Mouse (Mus musculus) right cerebral cortex, postnatal 4 days (tissue): Measurements from ENCODE around the gene Rnf216.

Experiments
- DNase-seq: peaks from one replicate; pipeline ENCODE4 v3.0.0-alpha.2; 2022

The Rnf216 gene

GRCm38 (mm10) chr5:142956956-142957703, 155.7 kb downstream of the Rnf216 start:
- no peak for DNase-seq

GRCm38 (mm10) chr5:142953641-142954040, 159.2 kb downstream of the Rnf216 start:
- DNase-seq = no peak

GRCm38 (mm10) chr5:142950405-142950804, 162.4 kb downstream of the Rnf216 start:
- DNase-seq = no peak

DNA sequence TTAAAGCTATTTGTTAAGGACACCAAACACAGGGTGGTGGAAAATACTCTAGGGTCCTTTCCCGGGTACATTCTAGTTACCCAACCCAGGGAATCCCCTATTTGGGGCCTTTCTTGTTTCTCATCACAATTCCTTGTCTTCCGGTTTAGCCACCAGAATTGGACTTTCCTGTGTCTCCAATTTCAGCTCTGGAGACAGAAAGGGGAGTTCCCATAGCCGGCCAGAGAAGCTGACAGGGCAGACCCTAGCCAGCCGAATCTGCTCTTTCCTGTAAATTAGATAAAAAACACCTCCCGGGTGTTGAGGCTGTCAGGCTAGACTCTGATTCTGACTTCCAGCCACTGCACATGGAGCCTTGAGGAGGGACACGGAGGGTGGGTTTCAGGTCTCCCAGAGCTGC, 163.2 kb downstream of the Rnf216 start:
- DNase-seq = no peak

DNA sequence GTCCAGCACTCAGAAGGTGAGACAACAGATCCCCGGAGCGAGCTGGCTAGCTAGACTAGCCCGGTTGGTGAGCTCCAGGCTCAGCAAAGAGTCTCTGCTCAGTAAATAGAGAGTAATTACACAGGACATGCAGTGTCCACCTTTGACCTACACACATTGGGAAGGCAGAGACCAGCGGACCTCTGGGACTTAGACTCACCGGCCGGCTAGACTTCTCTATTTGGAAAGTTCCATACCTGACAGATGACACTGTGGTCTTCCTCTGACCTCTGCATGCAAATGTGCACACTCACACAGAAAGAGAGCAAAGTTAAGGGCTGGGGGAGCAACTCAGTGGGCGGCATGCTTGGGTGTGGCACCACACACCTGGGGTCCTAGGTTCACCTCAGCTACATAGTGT, 165.3 kb downstream of the Rnf216 start:
- no peak for DNase-seq

GRCm38 (mm10) chr5:142944979-142945682, 167.7 kb downstream of the Rnf216 start:
- no peak for DNase-seq
